Mouse (Mus musculus) embryonic fibroblast, embryonic 13.5 days (primary cell): ENCODE measurements around the gene Cradd. TPM values are rescaled to one million over a fixed set of nuclear protein-coding genes. Genes with fewer than 3 reads are reported as not detected.

Source experiments
- H3K27ac ChIP-seq: 2 replicates; pipeline ENCODE4 v1.5.1; 2012; ENCODE audit warnings: low read length, control low read depth, inconsistent platforms; ENCODE audit not compliant: insufficient read depth
- H3K4me1 ChIP-seq: 2 replicates; pipeline ENCODE4 v1.6.1; 2011; ENCODE audit warnings: low read length; ENCODE audit not compliant: control insufficient read depth, insufficient read depth
- H3K4me3 ChIP-seq: 2 replicates; pipeline ENCODE4 v1.5.1; 2011; ENCODE audit warnings: mild to moderate bottlenecking, control low read depth, low read length; ENCODE audit not compliant: insufficient read depth
- CTCF ChIP-seq: IDR thresholded peaks from 2 replicates; pipeline ENCODE4 v1.5.1; 2011; ENCODE audit warnings: mild to moderate bottlenecking, control low read depth, low read length, moderate library complexity, borderline replicate concordance; ENCODE audit not compliant: insufficient read depth
- POLR2A ChIP-seq: IDR thresholded peaks from 2 replicates; pipeline ENCODE4 v1.6.1; 2011; ENCODE audit warnings: low read depth, mild to moderate bottlenecking, control low read depth, low read length, moderate library complexity
- polyA plus RNA-seq: library from polyadenylated mRNA; stranded (reverse); fragments of >200 nt; gene quantifications from 2 replicates; pipeline ENCODE4 v1.2.4, GENCODE M21; 2011; ENCODE audit warnings: low read depth; ENCODE audit not compliant: missing spikeins, insufficient read length

The Cradd gene
- polyA plus RNA-seq, 1 experiment: 5.7 TPM

- Histone ChIP-seq H3K27ac (no peak overlapping the region), H3K4me1 (no peaks in the 10 kb centered on the region), H3K4me3 (no peak overlapping the region)
- TF ChIP-seq CTCF: no peak
- TF ChIP-seq POLR2A: no peak
These were observed 13.0 kb upstream of the Cradd start for GRCm38 (mm10) chr10:95336781-95337544.

GRCm38 (mm10) chr10:95334826-95335225, 10.9 kb upstream of the Cradd start:
- no peak for TF ChIP-seq CTCF
- TF ChIP-seq POLR2A: no peak
- H3K27ac ChIP-seq: no peak overlapping the region
- H3K4me1 ChIP-seq: no peaks in the 10 kb centered on the region; the same call in 1 of the 2 replicates
- no peak overlapping the region for H3K4me3 ChIP-seq

- Histone ChIP-seq H3K4me1 (no peaks in the 10 kb centered on the region; the same call in 1 of the 2 replicates), H3K4me3 (no peak overlapping the region), H3K27ac (no peak overlapping the region)
- TF ChIP-seq CTCF (no peak), POLR2A (no peak)
These were observed 8.7 kb upstream of the Cradd start for GRCm38 (mm10) chr10:95332596-95332995.

- TF ChIP-seq POLR2A (no peak), CTCF (no peak)
- H3K4me3 ChIP-seq: no peak overlapping the region
- H3K27ac ChIP-seq: no peak overlapping the region
- no peaks in the 10 kb centered on the region; the same call in 1 of the 2 replicates for H3K4me1 ChIP-seq
These were observed 6.7 kb upstream of the Cradd start for GRCm38 (mm10) chr10:95330375-95331363.

- no peak overlapping the region for H3K4me3 ChIP-seq
These were observed 6.0 kb upstream of the Cradd start for GRCm38 (mm10) chr10:95329884-95330283.

GRCm38 (mm10) chr10:95324278-95324631, 322 bp upstream of the Cradd start:
- no peaks in the 10 kb centered on the region; the same call in 1 of the 2 replicates for H3K4me1 ChIP-seq
- H3K27ac ChIP-seq: no peak overlapping the region
- H3K4me3 ChIP-seq: no peak overlapping the region
- TF ChIP-seq POLR2A: no peak
- TF ChIP-seq CTCF: no peak

More at GRCm38 (mm10) chr10:95329884-95330283, 6.0 kb upstream of the Cradd start:
- H3K27ac ChIP-seq: no peak overlapping the region
- TF ChIP-seq CTCF (no peak), POLR2A (no peak)
- H3K4me1 ChIP-seq: no peaks in the 10 kb centered on the region; the same call in 1 of the 2 replicates

GRCm38 (mm10) chr10:95322076-95323070, 1.6 kb downstream of the Cradd start:
- TF ChIP-seq POLR2A (no peak), CTCF (no peak)
- Histone ChIP-seq H3K4me3 (no peak overlapping the region), H3K27ac (no peak overlapping the region), H3K4me1 (no peaks in the 10 kb centered on the region; the same call in 1 of the 2 replicates)

- Histone ChIP-seq H3K4me1 (no peaks in the 10 kb centered on the region; the same call in 1 of the 2 replicates), H3K4me3 (no peak overlapping the region), H3K27ac (no peak overlapping the region)
- no peak for TF ChIP-seq CTCF
- TF ChIP-seq POLR2A: no peak
These were observed 4.9 kb downstream of the Cradd start for GRCm38 (mm10) chr10:95319001-95319400.

- no peak for TF ChIP-seq CTCF
- no peak for TF ChIP-seq POLR2A
These were observed 5.6 kb downstream of the Cradd start for GRCm38 (mm10) chr10:95318392-95318708.

More at GRCm38 (mm10) chr10:95318392-95318708, 5.6 kb downstream of the Cradd start:
- no peak overlapping the region for H3K4me3 ChIP-seq
- H3K27ac ChIP-seq: no peak overlapping the region
- H3K4me1 ChIP-seq: no peaks in the 10 kb centered on the region; the same call in 1 of the 2 replicates
